Mouse (Mus musculus) cortical plate, adult 2 months (tissue): ENCODE measurements around the gene Rgs12.

Experiments used
- CTCF ChIP-seq: fragments of 200-500 bp; IDR thresholded peaks from 2 replicates; pipeline ENCODE4 v1.5.1; 2011; ENCODE audit warnings: mild to moderate bottlenecking, control low read depth, low read length; ENCODE audit not compliant: insufficient read depth; ENCODE audit errors: extremely low read depth
- POLR2A ChIP-seq: fragments of 200-500 bp; IDR thresholded peaks from 2 replicates; pipeline ENCODE4 v1.6.1; 2011; ENCODE audit warnings: mild to moderate bottlenecking, low read length, control low read depth; ENCODE audit not compliant: insufficient read depth; ENCODE audit errors: extremely low read depth

DNA sequence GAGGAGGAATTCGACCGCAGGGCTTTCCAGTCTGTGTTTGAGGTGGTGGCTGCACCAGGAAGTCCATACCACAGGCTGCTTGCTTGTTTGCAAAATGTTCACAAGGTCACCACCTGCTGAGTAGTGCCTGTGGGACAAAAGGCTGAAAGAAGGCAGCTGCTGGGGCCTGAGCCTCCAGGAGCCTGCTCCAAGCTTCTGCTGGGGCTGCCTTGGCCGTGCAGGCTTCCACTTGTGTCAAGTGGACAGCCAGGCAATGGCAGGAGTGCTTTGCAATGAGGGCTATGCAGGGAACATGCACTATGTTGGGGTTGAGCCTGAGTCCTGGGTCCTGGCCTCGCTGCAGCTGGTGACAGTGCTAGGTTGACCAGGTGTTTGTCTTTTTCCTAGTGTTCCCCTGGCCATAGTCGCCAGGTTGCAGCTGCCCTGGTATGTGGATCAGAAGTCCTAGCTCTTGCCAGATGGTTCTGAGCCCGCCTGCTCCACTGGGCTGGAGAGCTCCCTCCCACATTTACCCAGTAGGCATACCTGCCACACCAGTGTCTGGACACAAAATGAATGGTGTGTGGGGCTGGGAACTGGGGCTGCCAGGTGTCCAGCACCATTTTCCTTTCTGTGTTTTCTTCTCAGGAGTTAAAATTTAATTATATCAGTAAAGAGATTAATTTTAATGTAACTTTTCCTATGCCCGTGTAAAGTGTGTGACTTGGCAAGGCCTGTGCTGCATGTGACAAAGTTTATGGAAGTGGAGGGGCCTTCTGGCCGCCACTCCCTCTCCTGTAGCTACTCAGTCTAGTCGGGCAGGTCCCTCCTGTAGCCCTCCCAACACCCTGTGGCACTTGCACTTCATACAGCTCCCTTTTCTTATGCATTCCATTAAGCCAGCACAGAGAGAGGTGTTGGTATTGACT is 40.3 kb upstream of the Rgs12 start:
- TF ChIP-seq CTCF = no peak
- no peak for TF ChIP-seq POLR2A
